Mouse (Mus musculus): Measurements from ENCODE around the gene Nanos1. TPM values are rescaled to one million over a fixed set of nuclear protein-coding genes. Genes with fewer than 3 reads are reported as not detected.

Gene Nanos1
- total and polyA plus RNA-seq, 3 experiments = 4.5 to 4.6 TPM; not detected in 1

GRCm38 (mm10) chr19:60793170-60793707 is 37.5 kb downstream of the Nanos1 start:
- no peak overlapping the region for H3K27ac ChIP-seq (ENCODE audit: control insufficient read depth, low read depth, low read length)
- H3K36me3 ChIP-seq (ENCODE audit: control insufficient read depth in 1 of 2, insufficient read depth in 2 of 2, low read length in 2 of 2) = peaks cover 4 to 38% of the 10 kb centered on the region in 2 experiments
- H3K27me3 ChIP-seq (ENCODE audit: control insufficient read depth in 1 of 2, insufficient read depth in 2 of 2, low read length in 2 of 2) = no peaks in the 10 kb centered on the region
- H3K79me2 ChIP-seq (ENCODE audit: control insufficient read depth, insufficient read depth, low read length, poor library complexity) = peaks cover 25% of the 10 kb centered on the region
- no peak for DNase-seq (ENCODE audit: low read depth, low spot score)
- H3K9me3 ChIP-seq (replicated peaks; ENCODE audit: insufficient read depth, low read length) = no peaks in the 10 kb centered on the region
- peaks cover 20 to 23% of the 10 kb centered on the region in 2 experiments for H3K4me1 ChIP-seq (ENCODE audit: control insufficient read depth in 1 of 2, insufficient read depth in 2 of 2, low read length in 2 of 2)
- peak overlapping the region in 1 of 2 experiments; percentile 19; a peak in 2 of 4 replicates for H3K4me3 ChIP-seq (ENCODE audit: control insufficient read depth in 1 of 2, insufficient read depth in 1 of 2, low read depth in 2 of 2, low read length in 2 of 2)
- no peak overlapping the region; the same call in 1 of the 2 replicates for H3K9ac ChIP-seq (ENCODE audit: control insufficient read depth, low read depth, low read length, poor library complexity, severe bottlenecking)
- TF ChIP-seq ELF1 (IDR thresholded peaks at IDR 0.05; ENCODE audit: low read depth, low read length) (0 out of 2 replicates have a peak, but pooled peaks have one; percentile 19), TBP (IDR thresholded peaks at IDR 0.05; ENCODE audit: low read depth, low read length) (no peak), MEF2A (IDR thresholded peaks at IDR 0.05; ENCODE audit: extremely low read depth, insufficient replicate concordance, low read depth, low read length, poor library complexity, severe bottlenecking) (no peak), E2F4 (IDR thresholded peaks at IDR 0.05; ENCODE audit: borderline replicate concordance, low read depth, low read length) (no peak), UBTF (IDR thresholded peaks at IDR 0.05; ENCODE audit: borderline replicate concordance, insufficient read depth, low read depth, low read length) (no peak), NELFE (IDR thresholded peaks at IDR 0.05; ENCODE audit: low read depth, low read length) (no peak), USF1 (IDR thresholded peaks at IDR 0.05; ENCODE audit: low read depth, low read length) (no peak), MYB (IDR thresholded peaks at IDR 0.05; ENCODE audit: low read depth, low read length) (no peak), ZNF384 (IDR thresholded peaks at IDR 0.05; ENCODE audit: low read depth, low read length) (peak; percentile 63), TAL1 (IDR thresholded peaks at IDR 0.05; ENCODE audit: low read length) (peak; percentile 27; the same call in 1 of the 2 replicates), RAD21 (IDR thresholded peaks at IDR 0.05; ENCODE audit: low read depth, low read length) (no peak), GABPA (IDR thresholded peaks at IDR 0.05; ENCODE audit: low read depth, low read length) (no peak), POLR2A (IDR thresholded peaks at IDR 0.05; ENCODE audit: control insufficient read depth in 1 of 2, insufficient read depth in 1 of 2, low read depth in 1 of 2, low read length in 2 of 2, poor library complexity in 1 of 2) (no peak), TCF12 (IDR thresholded peaks at IDR 0.05; ENCODE audit: low read depth, low read length) (peak; percentile 55), MAFK (IDR thresholded peaks at IDR 0.05; ENCODE audit: borderline replicate concordance, low read depth, low read length) (0 out of 2 replicates have a peak, but pooled peaks have one; percentile 30), MAZ (IDR thresholded peaks at IDR 0.05; ENCODE audit: low read depth, low read length) (no peak), ZC3H11A (IDR thresholded peaks at IDR 0.05; ENCODE audit: low read depth, low read length) (no peak), EP300 (IDR thresholded peaks at IDR 0.05; ENCODE audit: low read depth in 1 of 2, low read length in 2 of 2) (peak; percentile 67 to 71; a peak in 3 of 4 replicates), ZMIZ1 (IDR thresholded peaks at IDR 0.05; ENCODE audit: low read depth, low read length) (no peak), JUND (IDR thresholded peaks at IDR 0.05; ENCODE audit: low read depth, low read length) (no peak), CTCF (IDR thresholded peaks at IDR 0.05 in 2 of 3, conservative IDR thresholded peaks at IDR 0.05 in 1 of 3; ENCODE audit: control insufficient read depth in 1 of 3, insufficient read depth in 1 of 3, low read depth in 2 of 3, low read length in 3 of 3, poor library complexity in 1 of 3, severe bottlenecking in 1 of 3) (no peak), SIN3A (IDR thresholded peaks at IDR 0.05; ENCODE audit: low read length) (peak; percentile 89), CHD1 (IDR thresholded peaks at IDR 0.05; ENCODE audit: low read depth, low read length) (0 out of 2 replicates have a peak, but pooled peaks have one; percentile 62), MYC (IDR thresholded peaks at IDR 0.05; ENCODE audit: low read depth, low read length) (peak; percentile 51; the same call in 1 of the 2 replicates), NRF1 (IDR thresholded peaks at IDR 0.05; ENCODE audit: insufficient read depth, low read depth, low read length, poor library complexity, severe bottlenecking) (no peak), POLR2AphosphoS2 (IDR thresholded peaks at IDR 0.05; ENCODE audit: low read length) (no peak), BHLHE40 (IDR thresholded peaks at IDR 0.05; ENCODE audit: borderline replicate concordance, low read depth, low read length) (peak; percentile 13; the same call in 1 of the 2 replicates), MXI1 (IDR thresholded peaks at IDR 0.05; ENCODE audit: low read depth, low read length) (peak; percentile 54), USF2 (IDR thresholded peaks at IDR 0.05; ENCODE audit: borderline replicate concordance in 1 of 2, insufficient read depth in 1 of 2, low read depth in 1 of 2, low read length in 2 of 2) (no peak), CHD2 (IDR thresholded peaks at IDR 0.05; ENCODE audit: low read length) (no peak), ZKSCAN1 (IDR thresholded peaks at IDR 0.05; ENCODE audit: low read depth, low read length) (no peak), MAX (IDR thresholded peaks at IDR 0.05; ENCODE audit: low read length) (0 out of 2 replicates have a peak, but pooled peaks have one; percentile 41), HCFC1 (IDR thresholded peaks at IDR 0.05; ENCODE audit: low read depth, low read length) (0 out of 2 replicates have a peak, but pooled peaks have one; percentile 32), POLR2AphosphoS5 (IDR thresholded peaks at IDR 0.05; ENCODE audit: borderline replicate concordance, low read depth, low read length) (no peak), ETS1 (IDR thresholded peaks at IDR 0.05; ENCODE audit: low read depth, low read length) (peak; percentile 84), GATA1 (IDR thresholded peaks at IDR 0.05; ENCODE audit: low read depth, low read length) (0 out of 2 replicates have a peak, but pooled peaks have one; percentile 44)
